8 mouse cellular contexts compared by ENCODE assay signal in the genomic region with DNA sequence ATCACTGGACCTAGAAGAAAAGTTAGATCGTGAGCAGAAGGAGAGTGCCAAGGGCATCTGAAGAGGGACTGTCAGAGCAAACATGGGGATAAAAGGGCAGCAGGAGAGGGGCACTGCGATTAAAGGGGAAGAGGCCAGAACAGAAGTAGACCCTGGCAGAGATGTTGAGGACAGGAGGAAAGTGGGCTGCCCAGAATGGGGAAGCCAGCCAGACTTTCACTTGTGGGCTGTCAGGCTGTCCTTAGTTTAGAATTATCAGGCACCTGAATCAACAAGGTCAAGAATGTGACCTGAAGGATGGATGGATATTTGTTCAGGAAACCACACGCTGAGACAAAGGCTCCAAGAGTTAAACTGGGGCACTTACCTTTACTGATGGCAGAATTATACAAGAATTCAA.
DNase-seq lines count a peak whose midpoint lies in the region; ATAC-seq and TF ChIP-seq lines count a peak whose summit lies in the region.

No protein-coding gene starts in this region.

- no peak for TF ChIP-seq CTCF in gastrocnemius, adult 2 months (IDR thresholded peaks at IDR 0.05)
- no peak for TF ChIP-seq CTCF in lung, embryonic 14.5 days (IDR thresholded peaks at IDR 0.05; ENCODE audit: low read depth)
- no peak for TF ChIP-seq CTCF in lung, adult 2 months (IDR thresholded peaks at IDR 0.05; ENCODE audit: insufficient read depth, low read length)

- H3K27ac ChIP-seq in gastrocnemius, adult 2 months: peak overlapping the region; percentile 67
- H3K27ac ChIP-seq in lung, embryonic 14.5 days (ENCODE audit: low read depth): peak overlapping the region; percentile 91
- H3K27ac ChIP-seq in forebrain, embryonic 13.5 days: no peak overlapping the region

- peak overlapping the region; percentile 16; the same call in 1 of the 2 replicates for H3K4me3 ChIP-seq in gastrocnemius, adult 2 months
- H3K4me3 ChIP-seq in lung, embryonic 14.5 days (ENCODE audit: low read depth, low read length): no peak overlapping the region
- H3K4me3 ChIP-seq in lung, adult 2 months (replicated peaks; ENCODE audit: extremely low read depth, low read depth, low read length): no peak overlapping the region
- no peak overlapping the region for H3K4me3 ChIP-seq in forebrain, embryonic 13.5 days
- H3K4me3 ChIP-seq in megakaryocyte, embryonic 14.5 days (replicated peaks): peak overlapping the region; percentile 66

- 4% methylated on average over 3 of the region's 3 CpGs for WGBS in lung, embryonic 14.5 days
- 26% methylated on average over 3 of the region's 3 CpGs for WGBS in lung, adult 2 months
- 12% methylated on average over 3 of the region's 3 CpGs for WGBS in forebrain, embryonic 13.5 days

- H3K4me1 ChIP-seq in lung, embryonic 14.5 days (ENCODE audit: insufficient read depth): peaks cover 15% of the 10 kb centered on the region
- peaks cover 3% of the 10 kb centered on the region for H3K4me1 ChIP-seq in lung, adult 2 months (ENCODE audit: control insufficient read depth, insufficient read depth, low read length)
- H3K4me1 ChIP-seq in forebrain, embryonic 13.5 days: peaks cover 10% of the 10 kb centered on the region
- H3K4me1 ChIP-seq in megakaryocyte, embryonic 14.5 days: peaks cover 21% of the 10 kb centered on the region

- H3K4me2 ChIP-seq in lung, embryonic 14.5 days: peak overlapping the region; percentile 37
- 0 out of 2 replicates have a peak overlapping the region, but pooled peaks have one; percentile 20 for H3K4me2 ChIP-seq in forebrain, embryonic 13.5 days

- intact Hi-C loops in gastrocnemius, adult 2 months (cut with DNase I): no loop called here
- intact Hi-C loops in gastrocnemius, postnatal 14 days (cut with DNase I; ENCODE audit: low total_unique reads): no loop called here
- intact Hi-C loops in left cerebral cortex, postnatal 14 days (cut with DNase I): no loop called here

- H3K9me3 ChIP-seq in lung, embryonic 14.5 days (ENCODE audit: low read depth, low read length): no peaks in the 10 kb centered on the region
- no peaks in the 10 kb centered on the region for H3K9me3 ChIP-seq in forebrain, embryonic 13.5 days (replicated peaks)
- no peaks in the 10 kb centered on the region for H3K9me3 ChIP-seq in megakaryocyte, embryonic 14.5 days

- no peak; the same call in none of the 2 replicates for ATAC-seq in lung, embryonic 14.5 days (ENCODE audit: insufficient read depth)
- ATAC-seq in forebrain, embryonic 13.5 days: no peak

- no peaks in the 10 kb centered on the region for H3K27me3 ChIP-seq in lung, embryonic 14.5 days (ENCODE audit: insufficient read depth, low read length)
- H3K27me3 ChIP-seq in forebrain, embryonic 13.5 days: no peaks in the 10 kb centered on the region
- no peaks in the 10 kb centered on the region for H3K27me3 ChIP-seq in megakaryocyte, embryonic 14.5 days (replicated peaks)

- H3K9ac ChIP-seq in lung, embryonic 14.5 days: no peak overlapping the region
- no peak overlapping the region for H3K9ac ChIP-seq in forebrain, embryonic 13.5 days

- H3K36me3 ChIP-seq in lung, embryonic 14.5 days (ENCODE audit: insufficient read depth): no peaks in the 10 kb centered on the region
- H3K36me3 ChIP-seq in forebrain, embryonic 13.5 days (ENCODE audit: poor library complexity, severe bottlenecking): no peaks in the 10 kb centered on the region
- H3K36me3 ChIP-seq in megakaryocyte, embryonic 14.5 days (replicated peaks; ENCODE audit: low read length): no peaks in the 10 kb centered on the region

- TF ChIP-seq POLR2A in lung, adult 2 months (IDR thresholded peaks at IDR 0.05; ENCODE audit: borderline replicate concordance, extremely low read depth, low read depth, low read length): no peak

- DNase-seq in gastrocnemius, adult 2 months: no peak
- no peak for DNase-seq in gastrocnemius, postnatal 14 days
- no peak for DNase-seq in lung, embryonic 14.5 days
- no peak for DNase-seq in lung, adult 2 months
- DNase-seq in left cerebral cortex, postnatal 14 days (ENCODE audit: low spot score in 2 of 2): no peak
- no peak for DNase-seq in urinary bladder, adult 2 months (ENCODE audit: low spot score)

Comparison
In these comparisons a context has a peak if more than half of its experiments do, and no peak if none do; other contexts are left out.
1. H3K4me3 ChIP-seq: peak in gastrocnemius, adult 2 months (single experiment) and megakaryocyte, embryonic 14.5 days (single experiment); none in lung, embryonic 14.5 days (single experiment), lung, adult 2 months (single experiment) and forebrain, embryonic 13.5 days (single experiment).